ENCODE assay signal across 31 mouse cellular contexts in the genomic region with DNA sequence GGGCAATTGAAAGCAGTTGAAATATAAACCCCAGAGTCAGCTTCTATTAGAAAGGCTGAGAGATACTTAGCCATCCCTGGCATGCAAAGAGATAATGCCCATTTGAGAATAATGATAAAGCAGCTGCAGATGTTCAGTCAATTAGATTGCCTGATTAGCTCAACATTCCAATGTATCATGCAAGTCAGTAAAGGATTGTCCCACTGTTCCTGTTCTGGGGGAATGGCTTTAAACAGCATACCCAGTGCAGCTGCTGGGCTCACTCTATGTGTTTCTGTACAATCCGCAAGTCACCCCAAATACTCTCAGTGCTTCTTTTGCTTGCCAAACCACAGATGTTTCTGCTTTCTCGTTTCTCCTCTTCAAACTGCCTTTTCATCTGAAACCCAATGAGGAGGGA. TPM values are rescaled to one million over a fixed set of nuclear protein-coding genes. Genes with fewer than 3 reads are reported as not detected.
A peak's percentile ranks its signal among the peaks of the same experiment; 100 is the strongest.
DNase-seq lines count a peak whose midpoint lies in the region; ATAC-seq and TF ChIP-seq lines count a peak whose summit lies in the region.
"Had no signal": no experiment of that assay in that cellular context is flagged by ENCODE, and none has a peak within 500 bp of the region (broad histone marks: within the 10 kb centered on the region; RNA-seq: fewer than 3 reads in every experiment).

No protein-coding gene starts in this region.

- no peak overlapping the region for H3K4me3 ChIP-seq in neural tube, embryonic 13.5 days
- H3K4me3 ChIP-seq: embryonic facial prominence, embryonic 13.5 days; erythroblast, embryonic 14.5 days; heart, embryonic 13.5 days; limb, embryonic 10.5 days; limb, embryonic 15.5 days; liver, embryonic 13.5 days had no signal

- H3K27me3 ChIP-seq in neural tube, embryonic 13.5 days: no peaks in the 10 kb centered on the region
- H3K27me3 ChIP-seq: embryonic facial prominence, embryonic 13.5 days; heart, embryonic 13.5 days; limb, embryonic 15.5 days; liver, embryonic 13.5 days had no signal

- peak; percentile 50; the same call in 1 of the 2 replicates for ATAC-seq in frontal cortex, adult (ENCODE audit: low TSS enrichment)
- ATAC-seq in neural tube, embryonic 13.5 days (ENCODE audit: low read depth): peak; percentile 78
- ATAC-seq: activated CD4-positive, CD25-positive, alpha-beta regulatory T cell, adult 4 months; CD4-positive, CD25-positive, alpha-beta regulatory T cell, adult 4 months; intestine, embryonic 16.5 days; lung, postnatal 0 days had no signal

- 77% methylated on average over 2 of the region's 2 CpGs for WGBS in neural tube, embryonic 13.5 days

- peaks cover 9% of the 10 kb centered on the region; the same call in 1 of the 2 replicates for H3K4me1 ChIP-seq in neural tube, embryonic 13.5 days (replicated peaks)
- H3K4me1 ChIP-seq: embryonic facial prominence, embryonic 13.5 days; heart, embryonic 13.5 days; limb, embryonic 10.5 days; limb, embryonic 15.5 days; liver, embryonic 13.5 days had no signal

- H3K9me3 ChIP-seq in neural tube, embryonic 13.5 days: no peaks in the 10 kb centered on the region
- H3K9me3 ChIP-seq: embryonic facial prominence, embryonic 13.5 days; heart, embryonic 13.5 days; limb, embryonic 10.5 days; limb, embryonic 15.5 days; liver, embryonic 13.5 days had no signal

- no peak for TF ChIP-seq CTCF in brain, embryonic 14.5 days (IDR thresholded peaks at IDR 0.05; ENCODE audit: borderline replicate concordance, extremely low read depth, insufficient read depth, insufficient read length)

- H3K27ac ChIP-seq in neural tube, embryonic 13.5 days (replicated peaks): 0 out of 2 replicates have a peak overlapping the region, but pooled peaks have one; percentile 13
- H3K27ac ChIP-seq: embryonic facial prominence, embryonic 13.5 days; heart, embryonic 13.5 days; kidney, postnatal 0 days; limb, embryonic 10.5 days; limb, embryonic 15.5 days; liver, embryonic 13.5 days; macrophage had no signal

- no peak overlapping the region for H3K4me2 ChIP-seq in neural tube, embryonic 13.5 days
- H3K4me2 ChIP-seq: embryonic facial prominence, embryonic 13.5 days; heart, embryonic 13.5 days; limb, embryonic 15.5 days; liver, embryonic 13.5 days had no signal

- no peak overlapping the region for H3K9ac ChIP-seq in neural tube, embryonic 13.5 days
- H3K9ac ChIP-seq: embryonic facial prominence, embryonic 13.5 days; heart, embryonic 13.5 days; limb, embryonic 15.5 days; liver, embryonic 13.5 days had no signal

- DNase-seq in frontal cortex, postnatal 14 days (ENCODE audit: low spot score in 2 of 2): no peak
- DNase-seq in neural tube, embryonic 10.5 days (ENCODE audit: extremely low spot score, low spot score): no peak
- peak; percentile 31 for DNase-seq in brain, embryonic 14.5 days (ENCODE audit: low read depth)
- DNase-seq in T-cell, adult 2 months (ENCODE audit: low spot score): no peak
- no peak for DNase-seq in spleen, postnatal 36 days (ENCODE audit: low spot score in 2 of 2)
- DNase-seq: adrenal gland, adult 2 months; cerebellum, adult 11-12 months; cerebellum, adult 9-11 months; embryo, embryonic 11 days; heart, postnatal 10 days; kidney, adult 8-10 months; kidney, postnatal 4 days; liver, embryonic 13.5 days; lung, adult 18-20 months; midbrain, embryonic 14.5 days; right cerebral cortex, postnatal 4 days; thymus, postnatal 4 days had no signal

- no peak for TF ChIP-seq POLR2A in brain, embryonic 14.5 days (IDR thresholded peaks at IDR 0.05; ENCODE audit: borderline replicate concordance, extremely low read depth, insufficient read depth, insufficient read length, poor library complexity, severe bottlenecking)

- H3K36me3 ChIP-seq in neural tube, embryonic 13.5 days: no peaks in the 10 kb centered on the region
- H3K36me3 ChIP-seq: embryonic facial prominence, embryonic 13.5 days; heart, embryonic 13.5 days; limb, embryonic 10.5 days; limb, embryonic 15.5 days; liver, embryonic 13.5 days had no signal

RNA-seq across cellular contexts. Expression of a gene that starts 57.7 kb away (rescaled TPM):
- polyA plus RNA-seq in neural tube, embryonic 13.5 days (2015; fragmentation: Nextera tagmentation; extraction: Ambion mirVana): 2.5 and 2.6 TPM in 2 replicates
- polyA plus RNA-seq in brain, embryonic 14.5 days (2012; rRNA removed): 2.9 and 4.5 TPM in 2 replicates
- polyA plus RNA-seq: activated CD4-positive, CD25-positive, alpha-beta regulatory T cell, adult 4 months; adrenal gland, adult 2 months; CD4-positive, CD25-positive, alpha-beta regulatory T cell, adult 4 months; macrophage; spleen, adult 2 months had no signal
